Mouse (Mus musculus) skeletal muscle tissue, adult 2 months (tissue): ENCODE measurements around the gene Krtap20-2.
"Not testable (repeated sequence)": the region's sequence is repeated elsewhere in the genome, so short reads cannot be mapped to it uniquely, and the experiment has no call there.

Source experiments
- DNase-seq: peaks from one replicate; pipeline ENCODE4 v3.0.0-alpha.2; 2012; ENCODE audit warnings: low read depth, low spot score

The Krtap20-2 gene

GRCm38 (mm10) chr16:89205561-89205960 is at the start of gene Krtap20-2:
Krtap20-2 (plus strand) TSS chr16:89205861.
- no peak for DNase-seq

DNA sequence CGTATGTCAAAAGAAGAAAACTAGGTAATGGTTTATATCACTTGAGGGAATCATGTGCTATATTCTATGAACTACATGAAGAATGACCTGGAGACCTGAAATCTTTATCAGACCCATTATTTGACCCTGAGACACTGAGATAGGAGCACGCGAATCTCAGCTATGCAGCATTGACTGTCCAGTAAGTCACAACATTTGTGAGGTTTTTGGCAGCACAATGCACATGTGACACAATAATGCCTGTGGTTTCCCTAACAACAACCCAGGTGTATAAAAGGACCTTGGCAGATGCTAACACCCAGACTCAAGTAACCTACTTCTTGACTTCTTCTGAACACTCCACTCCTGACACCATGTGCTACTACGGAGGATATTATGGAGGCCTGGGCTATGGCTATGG is 48.0 kb upstream of the Krtap20-2 start, which contains the start of gene Gm9789:
Gene Gm9789, plus strand, starts transcription at position 301 of the 400 bp plus-strand sequence.
- DNase-seq: no peak

DNA sequence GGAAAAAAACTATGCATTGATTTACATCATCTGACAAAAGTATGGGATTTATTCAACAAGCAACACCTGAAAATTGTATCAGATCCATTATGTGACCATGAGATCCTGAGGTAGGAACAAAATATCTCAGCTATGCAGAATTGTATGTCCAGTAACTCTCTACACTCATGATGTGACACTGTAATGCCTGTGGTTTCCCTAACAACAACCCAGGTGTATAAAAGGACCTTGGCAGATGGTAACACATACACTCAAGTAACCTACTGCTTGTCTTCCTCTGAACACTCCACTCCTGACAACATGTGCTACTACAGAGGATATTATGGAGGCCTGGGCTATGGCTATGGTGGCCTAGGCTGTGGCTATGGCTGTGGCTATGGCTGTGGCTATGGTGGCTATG is 36.5 kb upstream of the Krtap20-2 start, which contains the start of gene Gm7735:
Gene Gm7735, plus strand, starts transcription at position 301 of the 400 bp plus-strand sequence.
- not testable (repeated sequence) for DNase-seq

GRCm38 (mm10) chr16:89174435-89174834 is 31.2 kb upstream of the Krtap20-2 start, which contains the start of gene 1110057P08Rik:
1110057P08Rik (plus strand) TSS chr16:89174735.
- DNase-seq: no peak

DNA sequence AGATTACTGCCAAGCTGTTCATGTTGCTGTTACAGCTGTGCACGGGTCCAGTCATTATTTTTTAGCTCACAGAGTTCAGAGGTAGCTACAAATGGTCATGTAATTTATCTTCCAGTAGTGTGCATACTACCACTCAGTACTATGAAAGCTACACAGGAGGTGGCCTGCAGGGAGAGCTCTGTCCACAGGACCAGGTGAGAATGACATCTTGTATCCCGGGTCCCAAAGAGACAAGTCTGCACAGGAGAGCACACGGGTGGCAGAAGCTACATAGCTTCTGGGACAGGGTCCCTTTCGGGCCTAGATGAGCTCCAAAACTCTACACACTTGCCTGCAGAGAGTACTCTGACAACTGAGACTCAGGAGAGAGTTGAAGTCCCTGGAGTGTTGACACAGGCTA is 17.0 kb upstream of the Krtap20-2 start:
- no peak for DNase-seq
